Mouse (Mus musculus): ENCODE data around the gene Rfc4.

Rfc4 gene

DNA sequence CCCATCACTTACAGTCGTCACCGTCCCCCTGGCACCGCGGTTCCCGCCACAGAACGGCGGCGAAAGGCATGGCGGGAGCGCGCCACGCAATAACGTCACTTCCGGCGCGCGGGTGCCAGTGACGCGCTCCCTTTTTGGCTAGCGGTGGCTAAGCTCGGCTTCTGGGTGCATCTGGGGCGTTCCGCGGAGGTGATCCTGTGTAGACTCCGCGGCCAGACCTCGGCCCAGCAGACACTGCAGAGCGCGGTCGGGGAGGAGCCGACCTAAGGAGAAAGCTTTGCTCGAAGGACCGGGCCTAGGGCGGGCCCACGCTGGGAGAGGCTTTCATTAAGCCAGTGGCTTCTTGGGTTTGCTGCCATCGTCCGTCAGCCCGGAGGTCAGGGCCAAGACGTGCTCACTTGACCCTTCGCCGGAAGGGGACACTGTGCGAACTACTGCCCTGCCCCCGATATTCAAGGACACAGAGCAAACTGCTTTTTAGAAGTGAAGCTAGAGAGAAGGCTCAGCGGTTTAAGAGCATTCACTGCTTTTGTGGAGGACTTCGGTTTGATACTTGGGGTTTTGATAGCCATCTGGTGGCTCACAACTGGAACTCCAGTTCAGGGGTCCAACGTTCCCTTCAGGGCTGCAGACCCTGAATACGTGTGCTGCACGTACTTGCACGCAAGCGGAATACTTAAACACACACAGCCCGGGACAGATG, at the start of gene Rfc4:
Gene Rfc4 (minus strand): TSS at position 65 of the 703 bp plus-strand sequence.
- ChIA-PET POLR2A (interaction anchor here (0.6 to 13.5 kb wide), 60 partner anchors 9 to 865 kb away, joined by 3 to 373 read pairs (median 5); partner anchors contain the start of genes Eif4a2 (in 4 of the 4), Dnajb11 (in 2 of the 4), Tbccd1 (in 2 of the 4) and Adipoq (in 1 of the 4)), CTCF (interaction anchor here (0.5 to 2.2 kb wide), 10 partner anchors 32 to 320 kb away, joined by 3 to 18 read pairs (median 4); no protein-coding TSS in a partner anchor)

DNA sequence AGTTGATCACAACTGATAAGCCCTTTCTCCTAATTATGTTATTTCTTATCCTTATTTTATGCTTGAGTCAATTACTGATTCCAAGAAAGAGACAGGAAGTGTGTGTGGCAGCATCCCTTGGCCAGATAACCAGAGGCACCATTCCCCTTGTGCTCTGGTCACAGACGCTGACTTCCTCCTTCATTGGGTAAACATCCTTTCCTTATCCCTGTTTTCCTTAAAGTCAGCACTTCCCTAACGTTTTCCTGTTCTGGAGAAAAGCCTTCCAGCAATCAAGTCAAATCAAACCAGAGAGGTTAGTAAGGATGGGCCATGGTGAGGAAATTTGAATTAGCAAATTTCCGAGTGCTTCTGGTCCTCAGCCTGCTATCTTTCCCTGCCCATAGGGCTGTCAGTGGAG, 48.4 kb upstream of the Rfc4 start:
- ChIA-PET POLR2A (no interaction called here), CTCF (no interaction called here)

DNA sequence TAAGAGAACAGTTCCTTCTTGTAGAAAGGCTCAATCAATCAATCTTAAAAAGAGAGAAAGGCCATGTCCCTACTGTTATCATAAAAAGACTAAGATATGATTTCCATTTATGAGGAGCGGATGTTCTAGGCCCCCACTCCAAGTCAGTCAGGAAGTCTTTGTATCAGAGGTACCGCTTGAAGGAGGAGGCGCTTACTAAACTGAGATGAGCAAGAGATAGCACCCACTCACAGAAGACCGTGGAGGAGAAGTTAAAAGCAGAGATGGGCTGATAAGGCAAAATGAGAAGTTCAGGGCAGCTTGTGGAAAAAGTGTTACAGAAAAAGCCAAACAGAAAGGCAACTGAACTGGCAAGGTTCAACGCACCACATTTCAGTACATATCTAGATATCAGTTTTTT, 47.3 kb upstream of the Rfc4 start:
- ChIA-PET CTCF (no interaction called here), POLR2A (no interaction called here)

DNA sequence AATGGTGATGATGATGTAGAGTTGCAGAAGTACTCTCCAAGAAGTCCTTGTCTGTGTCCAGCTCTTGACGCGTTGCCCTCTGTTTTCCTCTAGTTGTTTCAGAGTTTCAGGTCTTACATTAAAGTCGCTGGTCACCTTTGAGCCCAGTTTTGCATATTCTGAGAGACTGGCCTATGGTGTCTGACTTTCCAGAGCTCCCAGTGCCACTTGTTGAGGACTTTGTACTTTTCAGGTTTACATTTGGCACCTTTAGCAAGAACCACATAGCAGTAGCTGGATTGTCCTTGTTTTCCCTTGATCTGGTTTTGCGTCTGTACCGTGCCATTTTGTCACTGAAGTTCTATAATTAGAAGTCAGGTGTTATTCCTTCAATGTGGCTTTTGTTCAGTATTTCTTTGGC, 46.4 kb upstream of the Rfc4 start:
- ChIA-PET CTCF (no interaction called here), POLR2A (no interaction called here)

DNA sequence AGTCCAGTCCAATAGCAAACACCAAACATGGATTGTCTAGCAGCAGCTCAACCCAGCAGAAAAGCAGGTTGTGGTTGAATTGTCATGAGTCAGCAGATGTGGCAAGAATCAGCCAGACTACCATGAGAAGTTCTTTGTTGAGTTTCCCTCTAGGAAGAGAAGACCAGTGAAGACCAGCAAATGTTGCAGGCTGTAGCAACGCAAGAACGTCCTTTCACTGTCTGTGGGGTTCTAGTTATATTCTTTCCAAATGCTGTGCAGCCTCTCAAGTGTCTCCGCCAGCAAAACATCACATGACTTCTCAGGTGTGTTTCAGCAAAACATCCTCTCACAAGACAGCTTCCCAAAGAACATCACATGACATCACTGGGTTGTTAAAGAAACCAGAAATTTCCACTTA, 43.3 kb upstream of the Rfc4 start:
- ChIA-PET POLR2A (interaction anchor here in 2 of 4 experiments (1.4 kb wide), 2 partner anchors 62 kb away, joined by 4 to 5 read pairs; no protein-coding TSS in a partner anchor), CTCF (interaction anchor here in 1 of 4 experiments (0.6 kb wide), 1 partner anchor 327 kb away, joined by 3 read pairs; no protein-coding TSS in a partner anchor)

DNA sequence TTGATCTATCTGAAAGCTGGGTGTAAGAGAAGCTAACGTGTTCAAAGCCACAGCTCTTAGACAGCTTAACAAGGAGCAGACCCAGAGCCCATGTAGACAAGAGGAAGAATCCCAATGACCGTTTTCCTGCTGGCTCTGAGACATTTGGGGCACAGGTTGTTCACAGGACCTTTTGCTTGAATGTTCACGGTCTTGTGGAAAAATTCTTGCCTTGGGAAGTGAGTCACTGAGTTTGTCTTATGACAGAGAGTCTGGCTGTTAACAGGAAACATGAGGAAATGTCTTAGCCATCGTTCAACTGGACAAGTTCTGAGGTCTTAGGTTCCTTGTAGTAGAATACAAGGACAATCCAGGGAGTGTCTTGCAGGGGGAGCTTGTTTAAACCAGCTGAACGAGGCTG, 39.5 kb upstream of the Rfc4 start:
- ChIA-PET POLR2A (interaction anchor here in 1 of 4 experiments (0.5 to 1.4 kb wide), 3 partner anchors 13 to 91 kb away, joined by 3 read pairs; no protein-coding TSS in a partner anchor), CTCF (interaction anchor here in 2 of 4 experiments (1.2 to 1.5 kb wide), 3 partner anchors 28 to 236 kb away, joined by 3 to 6 read pairs (median 3); no protein-coding TSS in a partner anchor)

DNA sequence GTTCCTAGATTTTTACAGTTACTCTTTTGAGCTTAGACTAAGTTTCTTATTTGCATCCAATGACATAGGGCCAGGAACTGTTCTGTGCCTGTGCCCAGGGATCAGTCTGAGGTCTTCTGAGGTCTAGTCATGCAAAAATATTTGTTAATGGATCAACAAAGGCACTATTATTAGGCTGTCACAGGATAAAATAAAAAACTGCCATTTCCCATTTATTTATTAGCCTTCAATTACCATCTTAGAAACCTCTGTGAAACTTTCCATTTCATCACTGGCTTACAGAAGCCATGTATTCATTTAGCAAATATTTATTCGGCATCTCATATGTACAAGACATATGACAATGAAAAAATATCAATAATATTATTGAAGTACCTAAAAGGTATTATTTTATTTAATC, 39.1 kb upstream of the Rfc4 start:
- CTCF ChIA-PET, result interaction anchor here in 3 of 4 experiments (0.6 to 1.5 kb wide), 4 partner anchors 12 to 236 kb away, joined by 3 to 13 read pairs (median 4); no protein-coding TSS in a partner anchor
- POLR2A ChIA-PET, result interaction anchor here in 1 of 4 experiments (0.5 to 1.4 kb wide), 3 partner anchors 12 to 91 kb away, joined by 3 read pairs; no protein-coding TSS in a partner anchor

DNA sequence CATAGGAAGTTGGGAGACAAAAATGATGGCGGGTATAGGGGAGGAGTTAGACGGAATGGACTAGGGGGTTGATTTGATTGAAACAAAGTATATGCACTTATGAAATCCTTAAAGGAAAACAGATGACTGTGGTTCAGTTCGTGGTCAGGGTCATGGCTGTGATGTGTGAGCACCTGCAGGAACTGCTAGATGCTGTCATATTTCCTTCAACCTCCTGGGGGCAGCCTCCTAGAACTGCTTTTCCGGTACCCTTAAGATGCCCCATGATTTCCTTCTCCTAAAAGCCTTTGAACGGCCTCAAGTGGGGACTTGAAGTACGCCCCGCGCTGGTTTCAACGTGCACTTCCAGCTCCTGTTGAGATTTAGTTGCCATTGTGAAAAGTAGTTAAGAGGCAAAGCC, 37.9 kb upstream of the Rfc4 start:
- CTCF ChIA-PET, result interaction anchor here in 3 of 4 experiments (0.5 to 1.6 kb wide), 6 partner anchors 14 to 733 kb away, joined by 3 to 4 read pairs (median 3); no protein-coding TSS in a partner anchor
- POLR2A ChIA-PET, result interaction anchor here in 3 of 4 experiments (0.8 to 3.1 kb wide), 11 partner anchors 9 to 218 kb away, joined by 3 to 14 read pairs (median 4); partner anchors contain the start of genes Eif4a2 (in 1 of the 3) and St6gal1 (in 1 of the 3)

DNA sequence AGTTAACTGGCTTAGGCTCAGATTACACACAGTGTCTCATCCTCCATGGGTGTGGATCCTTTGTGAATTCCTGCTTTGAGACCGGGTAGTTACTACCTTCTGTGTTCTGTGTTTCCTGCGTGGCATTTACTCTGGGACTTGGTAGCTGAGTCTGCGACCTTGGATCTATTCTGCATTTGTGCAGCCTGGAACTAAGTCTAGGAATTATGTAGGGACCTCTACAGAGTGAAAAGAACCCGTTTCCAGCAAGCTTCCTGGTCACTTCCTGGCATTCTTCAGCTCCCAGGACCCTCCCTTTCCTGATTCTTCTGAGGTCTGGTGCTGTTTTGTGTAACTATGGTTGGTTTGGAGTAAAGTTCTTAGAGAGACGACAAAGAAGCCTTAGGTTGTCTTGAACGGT, 36.9 kb upstream of the Rfc4 start:
- ChIA-PET CTCF (interaction anchor here in 2 of 4 experiments (0.7 to 1.6 kb wide), 6 partner anchors 15 to 734 kb away, joined by 3 to 5 read pairs (median 4); partner anchors contain the start of gene Rfc4 (in 1 of the 2)), POLR2A (interaction anchor here in 3 of 4 experiments (0.6 to 3.1 kb wide), 12 partner anchors 8 to 219 kb away, joined by 3 to 14 read pairs (median 4); partner anchors contain the start of genes Eif4a2 (in 1 of the 3) and St6gal1 (in 1 of the 3))

DNA sequence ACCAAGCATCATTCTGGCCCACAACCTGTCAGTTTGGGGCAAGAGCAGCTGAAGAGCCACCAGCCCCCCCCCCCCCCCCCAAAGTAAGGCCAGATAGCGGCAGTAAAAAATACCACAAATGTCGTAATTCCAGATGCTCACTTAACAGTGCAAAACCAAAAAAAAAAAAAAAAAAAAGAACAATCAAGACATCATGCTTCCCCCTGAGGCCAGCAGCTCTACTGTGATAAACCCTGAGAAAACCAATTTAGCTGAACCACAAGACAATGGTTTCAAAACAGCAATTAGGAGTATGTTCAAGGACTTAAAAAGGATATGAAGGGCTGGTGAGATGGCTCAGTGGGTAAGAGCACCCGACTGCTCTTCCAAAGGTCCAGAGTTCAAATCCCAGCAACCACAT, 34.6 kb upstream of the Rfc4 start:
- ChIA-PET CTCF (interaction anchor here in 3 of 4 experiments (0.6 to 0.7 kb wide), 4 partner anchors 33 to 513 kb away, joined by 3 to 9 read pairs (median 4); no protein-coding TSS in a partner anchor), POLR2A (interaction anchor here in 2 of 4 experiments (0.6 to 1.4 kb wide), 2 partner anchors 11 to 63 kb away, joined by 3 to 4 read pairs; no protein-coding TSS in a partner anchor)

DNA sequence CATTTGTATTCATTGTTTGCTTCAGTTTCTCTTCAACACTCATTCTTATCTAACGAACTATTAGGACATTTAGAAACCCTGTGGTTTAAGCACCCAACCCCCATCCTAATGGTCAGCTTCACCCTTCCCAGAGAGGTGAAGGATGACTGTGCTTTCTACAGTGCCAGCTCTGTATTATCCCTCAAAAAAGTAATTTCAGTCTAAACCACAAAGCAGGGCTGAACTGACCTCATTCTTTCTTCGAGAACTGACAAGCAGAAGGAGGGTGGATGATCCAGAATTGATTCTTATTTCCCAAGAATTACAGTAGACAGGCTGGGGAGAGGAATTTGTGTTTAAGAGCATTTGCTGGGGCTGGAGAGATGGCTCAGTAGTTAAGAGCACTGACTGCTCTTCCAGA, 32.2 kb upstream of the Rfc4 start:
- POLR2A ChIA-PET, result interaction anchor here in 2 of 4 experiments (0.7 to 1.2 kb wide), 2 partner anchors 25 to 53 kb away, joined by 4 read pairs; partner anchors contain the start of gene Eif4a2 (in 1 of the 2)

DNA sequence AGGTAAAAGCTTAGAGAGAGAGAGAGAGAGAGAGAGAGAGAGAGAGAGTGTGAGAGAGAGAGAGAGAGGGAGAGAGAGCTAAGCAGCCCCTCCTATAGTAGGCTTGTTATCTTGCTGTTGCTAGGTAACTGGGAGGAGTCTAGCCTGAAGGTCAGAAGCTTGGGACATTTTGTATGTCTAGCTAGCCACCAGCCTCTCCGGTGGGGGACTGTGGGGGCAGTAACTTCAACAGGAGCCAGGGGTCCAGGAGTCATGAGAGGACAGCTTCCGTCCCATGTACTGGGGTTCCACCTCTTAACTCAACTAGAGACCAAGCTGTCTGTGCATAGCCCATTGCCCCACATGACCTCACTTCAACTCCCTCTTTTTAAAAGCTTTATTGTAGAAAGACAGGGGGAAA, 31.4 kb upstream of the Rfc4 start:
- CTCF ChIA-PET, result interaction anchor here in 3 of 4 experiments (0.6 to 1.2 kb wide), 4 partner anchors 21 to 144 kb away, joined by 3 to 8 read pairs (median 6); no protein-coding TSS in a partner anchor
- POLR2A ChIA-PET, result interaction anchor here in 3 of 4 experiments (0.7 to 1.3 kb wide), 5 partner anchors 52 to 951 kb away, joined by 3 to 5 read pairs (median 4); partner anchors contain the start of gene Eif4a2 (in 1 of the 3)

More for the DNA sequence above, 32.2 kb upstream of the Rfc4 start:
- CTCF ChIA-PET, result interaction anchor here in 1 of 4 experiments (1.2 kb wide), 1 partner anchor 72 kb away, joined by 3 read pairs; no protein-coding TSS in a partner anchor

DNA sequence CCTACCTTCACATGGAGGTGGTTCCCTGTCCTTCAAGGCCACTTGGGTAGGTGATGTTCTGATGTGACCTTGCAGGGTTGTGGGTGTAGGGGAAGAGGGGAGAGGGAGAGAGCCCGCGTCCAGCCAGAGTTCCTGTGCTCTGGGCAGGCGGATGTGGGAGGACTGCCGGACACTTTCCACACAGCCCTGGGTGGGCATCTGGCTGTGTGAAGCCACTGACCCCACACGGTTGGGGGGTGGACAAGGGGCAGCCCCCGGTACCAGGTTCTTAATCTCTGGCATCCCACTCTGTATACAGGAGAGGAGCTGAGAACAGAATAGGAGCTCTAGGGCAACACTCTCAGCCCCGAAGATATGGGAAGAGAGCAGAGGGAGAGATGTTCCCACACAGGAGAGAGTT, 30.8 kb upstream of the Rfc4 start:
- CTCF ChIA-PET, result interaction anchor here in 1 of 4 experiments (0.6 kb wide), 1 partner anchor 57 kb away, joined by 8 read pairs; no protein-coding TSS in a partner anchor

DNA sequence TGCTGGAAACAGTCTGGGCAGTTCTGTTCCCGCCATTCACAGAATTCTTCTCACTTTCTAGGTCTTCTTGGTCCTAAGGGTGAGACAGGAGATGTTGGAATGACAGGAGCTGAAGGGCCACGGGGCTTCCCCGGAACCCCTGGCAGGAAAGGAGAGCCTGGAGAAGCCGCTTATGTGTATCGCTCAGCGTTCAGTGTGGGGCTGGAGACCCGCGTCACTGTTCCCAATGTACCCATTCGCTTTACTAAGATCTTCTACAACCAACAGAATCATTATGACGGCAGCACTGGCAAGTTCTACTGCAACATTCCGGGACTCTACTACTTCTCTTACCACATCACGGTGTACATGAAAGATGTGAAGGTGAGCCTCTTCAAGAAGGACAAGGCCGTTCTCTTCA, 29.5 kb upstream of the Rfc4 start:
- ChIA-PET CTCF (no interaction called here), POLR2A (no interaction called here)

More for the DNA sequence above, 30.8 kb upstream of the Rfc4 start:
- POLR2A ChIA-PET, result interaction anchor here in 1 of 4 experiments (1.1 to 1.3 kb wide), 2 partner anchors 58 to 107 kb away, joined by 3 to 4 read pairs; no protein-coding TSS in a partner anchor

DNA sequence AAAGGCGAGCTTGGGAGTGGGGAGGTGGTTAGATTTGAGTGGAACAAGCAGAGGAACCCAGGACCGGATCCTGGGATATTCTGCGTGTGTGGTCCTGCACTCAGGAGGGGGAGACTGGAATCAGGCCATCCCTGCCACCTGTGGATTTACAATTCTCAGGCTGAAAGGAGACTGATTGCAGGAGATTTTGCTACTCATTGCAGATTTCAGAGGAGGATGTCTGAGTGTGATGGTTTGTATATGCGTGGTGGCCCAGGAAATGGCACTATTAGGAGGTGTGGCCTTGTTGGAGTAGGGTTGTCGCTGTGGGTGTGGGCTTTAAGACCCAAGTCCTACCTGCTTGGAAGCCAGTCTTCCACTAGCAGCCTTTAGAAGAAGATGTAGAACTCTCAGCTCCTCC, 26.7 kb upstream of the Rfc4 start:
- CTCF ChIA-PET, result no interaction called here
- POLR2A ChIA-PET, result interaction anchor here in 1 of 4 experiments (0.9 kb wide), 1 partner anchor 13 kb away, joined by 3 read pairs; no protein-coding TSS in a partner anchor

DNA sequence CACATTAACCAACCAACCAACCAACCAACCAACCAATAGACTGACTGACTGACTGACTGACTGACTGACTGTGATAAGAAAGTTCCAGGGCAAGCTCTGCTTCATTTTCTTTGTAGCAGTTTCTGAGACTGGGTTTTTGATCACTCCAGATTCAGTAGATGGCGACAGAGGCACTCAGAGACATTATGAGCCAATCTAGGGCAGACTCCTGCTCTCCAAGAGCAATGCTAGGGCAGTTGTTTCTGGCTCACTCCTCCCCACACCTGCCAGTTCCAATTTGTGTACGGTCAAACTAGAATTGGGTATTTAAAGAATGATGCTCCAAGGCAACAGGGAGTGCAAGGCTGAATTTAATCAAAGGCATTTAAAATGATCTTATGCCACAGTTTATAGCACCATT, 23.9 kb upstream of the Rfc4 start:
- POLR2A ChIA-PET, result interaction anchor here in 2 of 4 experiments (0.5 to 1.2 kb wide), 3 partner anchors 11 to 236 kb away, joined by 4 to 5 read pairs (median 4); no protein-coding TSS in a partner anchor
- CTCF ChIA-PET, result no interaction called here

DNA sequence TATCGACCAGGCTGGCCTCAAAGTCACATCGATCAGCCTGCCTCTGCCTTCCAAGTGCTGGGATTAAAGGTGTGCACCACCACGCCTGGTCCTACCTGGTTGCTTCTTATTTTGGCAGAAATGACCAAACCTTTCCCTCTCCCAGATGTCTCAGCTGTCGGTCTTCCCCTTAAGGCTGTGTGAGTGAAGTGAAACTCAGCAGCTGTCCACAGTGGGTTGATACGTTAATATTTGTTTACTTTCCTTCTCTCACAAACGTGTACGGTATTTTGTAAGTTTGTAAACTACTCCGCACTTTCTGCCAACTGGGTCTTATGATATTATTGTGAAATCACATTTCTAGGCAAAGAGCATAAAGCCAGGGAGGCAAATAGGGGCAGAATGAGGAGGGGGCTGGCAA, 21.9 kb upstream of the Rfc4 start:
- POLR2A ChIA-PET, result interaction anchor here in 1 of 4 experiments (0.8 kb wide), 1 partner anchor 194 kb away, joined by 3 read pairs; no protein-coding TSS in a partner anchor
- CTCF ChIA-PET, result interaction anchor here in 1 of 4 experiments (0.9 kb wide), 1 partner anchor 15 kb away, joined by 3 read pairs; no protein-coding TSS in a partner anchor

DNA sequence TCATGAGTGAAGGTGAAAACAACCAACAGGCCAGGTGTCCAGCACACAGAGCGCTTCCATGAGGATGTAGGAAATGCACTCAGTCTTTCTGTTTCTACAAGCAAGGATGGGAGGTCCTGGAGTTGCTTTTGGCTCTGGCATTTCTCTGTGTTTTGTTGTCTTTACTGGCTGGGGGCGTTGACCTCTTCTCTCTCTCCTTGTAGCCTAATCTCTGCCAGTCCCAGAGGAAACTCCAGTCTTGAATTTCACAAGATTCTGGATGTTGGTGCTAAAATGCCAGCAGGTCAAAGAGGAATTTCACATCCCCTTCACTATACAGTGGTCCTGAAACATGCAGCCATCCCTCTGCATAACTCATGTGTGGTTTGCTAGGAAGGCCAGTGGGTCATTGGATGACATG, 21.4 kb upstream of the Rfc4 start:
- ChIA-PET POLR2A (interaction anchor here in 2 of 4 experiments (0.8 kb wide), 2 partner anchors 193 to 580 kb away, joined by 3 read pairs; no protein-coding TSS in a partner anchor), CTCF (no interaction called here)

DNA sequence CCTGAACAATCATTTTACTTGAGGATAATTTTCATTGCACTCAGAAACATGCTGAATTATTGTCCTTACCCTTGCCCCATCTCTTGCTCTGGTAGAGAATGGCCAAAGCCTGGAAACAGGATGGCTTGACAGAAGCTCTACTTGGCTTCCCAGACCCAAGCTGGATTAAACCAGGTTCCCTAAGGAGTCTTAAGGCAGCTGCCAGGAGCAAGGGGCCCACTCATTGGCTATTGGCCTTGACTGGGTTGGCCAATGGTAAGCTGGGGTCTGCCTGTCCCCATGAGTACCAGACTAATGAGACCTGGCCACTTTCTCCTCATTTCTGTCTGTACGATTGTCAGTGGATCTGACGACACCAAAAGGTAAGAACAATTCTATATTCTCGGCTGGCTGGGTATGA, 18.7 kb upstream of the Rfc4 start, which contains the start of gene Adipoq:
Gene Adipoq (plus strand): TSS at position 257 of the 400 bp plus-strand sequence.
- POLR2A ChIA-PET, result interaction anchor here in 1 of 4 experiments (1.5 kb wide), 1 partner anchor 18 kb away, joined by 5 read pairs; no protein-coding TSS in a partner anchor
- CTCF ChIA-PET, result no interaction called here
